Mouse (Mus musculus): ENCODE data around the gene Ptprj. TPM values are rescaled to one million over a fixed set of nuclear protein-coding genes. Genes with fewer than 3 reads are reported as not detected.

Ptprj gene
- total and polyA plus RNA-seq, 2 experiments from 2014 or later = 4.7 to 37.8 TPM

DNA sequence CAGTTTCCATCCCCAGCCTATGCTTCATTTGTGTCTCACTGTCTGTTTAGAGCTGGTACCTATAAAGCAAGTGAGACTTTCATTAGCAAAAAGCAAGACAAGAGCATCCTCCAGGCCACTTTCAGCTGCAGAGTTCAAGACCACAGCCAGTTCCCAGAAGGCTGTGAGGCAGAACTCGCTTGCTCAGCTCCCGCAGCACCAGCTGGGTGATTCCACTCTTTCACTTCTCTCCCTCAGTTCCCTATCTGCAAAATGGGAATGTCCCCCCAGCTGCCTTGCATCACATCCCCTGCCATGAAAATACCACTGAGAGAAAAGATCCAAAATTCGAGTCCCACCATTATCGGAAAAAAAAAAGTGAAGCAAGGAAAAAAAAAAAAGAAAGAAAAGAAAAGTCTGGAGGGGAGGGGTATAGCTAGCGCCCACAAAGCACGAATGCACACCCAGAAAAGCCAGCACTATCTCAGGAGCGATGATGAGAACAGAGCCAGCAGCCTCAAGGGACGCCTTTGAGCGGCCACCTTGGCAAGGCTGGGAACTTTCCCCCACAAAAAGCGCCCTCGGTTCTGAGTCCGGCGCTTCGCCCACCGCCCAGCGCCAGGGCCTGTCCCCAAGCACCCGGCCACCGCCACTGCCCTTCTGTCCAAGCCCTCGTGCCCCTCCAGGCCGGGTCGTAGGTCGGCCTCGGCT is 1.3 kb downstream of the Ptprj start:
- DNase-seq (ENCODE audit: low spot score) (peak; percentile 36), ATAC-seq (peak; percentile 16)
- no peaks in the 10 kb centered on the region for H3K36me3 ChIP-seq (ENCODE audit: insufficient read depth, low read length)
- no peaks in the 10 kb centered on the region for H3K9me3 ChIP-seq (ENCODE audit: low read length)
- TF ChIP-seq CTCF (IDR thresholded peaks at IDR 0.05; ENCODE audit: low read depth) = no peak
- peak overlapping the region; percentile 84 for H3K4me2 ChIP-seq (ENCODE audit: low read depth, low read length)
- peak overlapping the region; percentile 92 for H3K4me3 ChIP-seq (ENCODE audit: low read length)
- H3K27me3 ChIP-seq (ENCODE audit: insufficient read depth, low read length) = no peaks in the 10 kb centered on the region
- H3K4me1 ChIP-seq (ENCODE audit: insufficient read depth, low read length) = 0 out of 2 replicates have a peak, but pooled peaks cover 3% of the 10 kb centered on the region
- 2% methylated on average over 23 of the region's 23 CpGs for WGBS
- H3K27ac ChIP-seq = peak overlapping the region; percentile 90
- H3K9ac ChIP-seq (replicated peaks; ENCODE audit: low read length) = peak overlapping the region; percentile 95

DNA sequence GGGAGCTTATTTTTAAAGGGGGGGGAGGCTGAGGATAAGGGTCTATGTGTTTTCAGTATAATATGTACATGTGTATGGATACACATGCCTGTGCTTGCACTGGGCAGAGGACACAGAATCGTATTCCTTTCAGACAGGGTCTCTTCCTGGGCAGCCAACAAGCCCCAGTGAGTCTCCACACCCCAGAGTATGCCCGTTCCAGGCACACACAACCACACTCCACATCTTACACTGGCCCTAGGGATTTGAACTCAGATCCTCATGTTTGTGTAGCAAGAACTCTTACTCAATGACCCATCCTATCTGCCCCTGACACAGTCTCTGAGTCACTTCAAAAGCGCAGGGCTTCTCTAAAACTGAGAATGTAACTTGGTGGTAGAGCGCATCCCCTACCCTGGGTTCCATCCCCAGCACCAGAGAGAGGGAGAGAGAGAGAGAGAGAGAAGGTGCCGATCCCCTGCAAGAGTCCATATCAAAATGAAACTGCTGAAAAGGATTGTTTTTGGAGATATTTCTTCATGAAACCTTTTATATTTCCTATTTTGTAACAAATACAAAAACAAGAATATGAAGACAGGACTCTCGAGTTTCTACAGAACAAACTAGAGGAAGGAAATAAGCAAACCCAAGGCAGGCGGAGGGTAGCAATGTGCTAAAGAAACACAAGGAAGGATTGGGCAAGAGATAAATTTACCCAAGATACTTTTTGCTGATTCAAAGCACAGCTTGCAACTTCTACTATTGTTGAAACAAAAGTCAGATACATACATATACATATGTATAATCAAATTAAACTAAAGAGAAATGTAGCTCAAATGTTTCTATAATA is 2.8 kb downstream of the Ptprj start:
- Histone ChIP-seq H3K4me1 (ENCODE audit: insufficient read depth, low read length) (0 out of 2 replicates have a peak, but pooled peaks cover 3% of the 10 kb centered on the region), H3K9me3 (ENCODE audit: low read length) (no peaks in the 10 kb centered on the region), H3K27ac (no peak overlapping the region), H3K4me2 (ENCODE audit: low read depth, low read length) (peak overlapping the region; percentile 84), H3K27me3 (ENCODE audit: insufficient read depth, low read length) (no peaks in the 10 kb centered on the region), H3K4me3 (ENCODE audit: low read length) (no peak overlapping the region), H3K9ac (replicated peaks; ENCODE audit: low read length) (no peak overlapping the region), H3K36me3 (ENCODE audit: insufficient read depth, low read length) (no peaks in the 10 kb centered on the region)
- ATAC-seq = no peak
- no peak for DNase-seq (ENCODE audit: low spot score)
- 90% methylated on average over 7 of the region's 7 CpGs for WGBS
- TF ChIP-seq CTCF (IDR thresholded peaks at IDR 0.05; ENCODE audit: low read depth) = no peak

DNA sequence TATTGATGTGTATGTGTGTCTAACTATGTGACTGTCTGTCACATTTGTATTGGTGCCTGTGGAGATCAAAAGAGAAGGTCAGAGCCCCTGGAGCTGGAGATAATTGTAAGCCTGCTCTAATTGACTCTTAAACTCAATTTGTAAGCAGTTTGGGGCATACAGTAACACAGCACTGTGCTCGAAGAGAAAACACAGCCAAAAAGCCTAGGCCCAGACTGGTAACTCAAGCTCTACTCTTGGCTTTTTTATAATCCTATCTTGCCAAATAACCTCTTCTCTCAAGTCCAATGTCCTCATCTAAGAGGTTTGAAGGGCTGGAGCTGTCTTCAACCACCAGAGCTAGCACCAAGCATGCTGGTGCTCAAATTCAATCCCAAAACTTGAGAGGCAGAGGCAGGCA is 3.5 kb downstream of the Ptprj start:
- DNase-seq (ENCODE audit: low spot score) (no peak), ATAC-seq (no peak)
- Histone ChIP-seq H3K27ac (no peak overlapping the region), H3K4me1 (ENCODE audit: insufficient read depth, low read length) (0 out of 2 replicates have a peak, but pooled peaks cover 3% of the 10 kb centered on the region), H3K9ac (replicated peaks; ENCODE audit: low read length) (no peak overlapping the region), H3K36me3 (ENCODE audit: insufficient read depth, low read length) (no peaks in the 10 kb centered on the region), H3K4me3 (ENCODE audit: low read length) (no peak overlapping the region), H3K9me3 (ENCODE audit: low read length) (no peaks in the 10 kb centered on the region), H3K4me2 (ENCODE audit: low read depth, low read length) (no peak overlapping the region), H3K27me3 (ENCODE audit: insufficient read depth, low read length) (no peaks in the 10 kb centered on the region)
- 18% methylated on average over 1 of the region's 1 CpGs for WGBS
- no peak for TF ChIP-seq CTCF (IDR thresholded peaks at IDR 0.05; ENCODE audit: low read depth)

DNA sequence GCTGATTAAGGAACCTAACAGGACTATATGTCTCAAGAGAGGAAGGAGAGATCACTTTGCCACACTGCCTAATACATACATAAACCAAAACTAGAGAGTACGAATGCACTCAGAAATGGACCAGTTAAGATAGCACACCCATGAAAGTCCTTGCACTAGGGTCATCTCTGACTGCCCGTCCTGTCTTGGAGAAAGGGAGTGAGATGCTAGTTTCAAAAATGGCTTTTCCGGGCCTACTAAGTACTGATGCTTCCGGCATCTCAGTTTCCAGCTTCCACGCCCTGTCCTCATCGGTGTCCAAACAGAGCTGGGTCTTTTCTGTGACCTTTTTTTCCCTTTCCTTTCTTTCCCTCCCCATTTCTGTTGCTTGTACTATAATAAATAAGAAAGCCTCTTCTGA is 4.0 kb downstream of the Ptprj start:
- no peaks in the 10 kb centered on the region for H3K27me3 ChIP-seq (ENCODE audit: insufficient read depth, low read length)
- H3K4me3 ChIP-seq (ENCODE audit: low read length) = no peak overlapping the region
- 0 out of 2 replicates have a peak, but pooled peaks cover 3% of the 10 kb centered on the region for H3K4me1 ChIP-seq (ENCODE audit: insufficient read depth, low read length)
- no peak overlapping the region for H3K27ac ChIP-seq
- no peak overlapping the region for H3K9ac ChIP-seq (replicated peaks; ENCODE audit: low read length)
- no peak for ATAC-seq
- no peak overlapping the region for H3K4me2 ChIP-seq (ENCODE audit: low read depth, low read length)
- WGBS = 89% methylated on average over 6 of the region's 6 CpGs
- H3K9me3 ChIP-seq (ENCODE audit: low read length) = no peaks in the 10 kb centered on the region
- TF ChIP-seq CTCF (IDR thresholded peaks at IDR 0.05; ENCODE audit: low read depth) = no peak
- H3K36me3 ChIP-seq (ENCODE audit: insufficient read depth, low read length) = no peaks in the 10 kb centered on the region
- DNase-seq (ENCODE audit: low spot score) = no peak

DNA sequence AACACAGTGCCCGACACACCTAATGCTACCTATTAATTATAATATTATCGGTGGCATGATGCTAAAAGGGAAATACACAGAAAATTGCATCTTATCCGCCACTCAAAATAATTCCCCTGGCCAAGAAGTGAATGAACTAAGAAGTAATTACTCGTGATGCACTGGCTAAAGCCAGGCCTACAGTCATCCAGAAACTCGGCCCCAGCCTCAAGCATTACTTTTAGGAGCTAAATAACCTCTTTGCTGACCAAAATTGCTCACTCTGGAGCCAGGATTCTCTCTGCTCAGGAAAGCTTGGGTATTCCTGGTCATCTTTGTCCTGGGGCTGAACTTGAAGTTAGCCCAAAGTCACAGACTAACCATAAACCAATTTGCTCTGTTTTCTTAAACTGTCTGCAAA is 4.7 kb downstream of the Ptprj start:
- Histone ChIP-seq H3K4me1 (ENCODE audit: insufficient read depth, low read length) (no peaks in the 10 kb centered on the region), H3K9ac (replicated peaks; ENCODE audit: low read length) (no peak overlapping the region), H3K9me3 (ENCODE audit: low read length) (no peaks in the 10 kb centered on the region), H3K4me3 (ENCODE audit: low read length) (no peak overlapping the region), H3K27me3 (ENCODE audit: insufficient read depth, low read length) (no peaks in the 10 kb centered on the region), H3K36me3 (ENCODE audit: insufficient read depth, low read length) (no peaks in the 10 kb centered on the region), H3K27ac (no peak overlapping the region), H3K4me2 (ENCODE audit: low read depth, low read length) (no peak overlapping the region)
- DNase-seq (ENCODE audit: low spot score) = no peak
- WGBS = 77% methylated on average over 5 of the region's 5 CpGs
- ATAC-seq = no peak
- TF ChIP-seq CTCF (IDR thresholded peaks at IDR 0.05; ENCODE audit: low read depth) = no peak

DNA sequence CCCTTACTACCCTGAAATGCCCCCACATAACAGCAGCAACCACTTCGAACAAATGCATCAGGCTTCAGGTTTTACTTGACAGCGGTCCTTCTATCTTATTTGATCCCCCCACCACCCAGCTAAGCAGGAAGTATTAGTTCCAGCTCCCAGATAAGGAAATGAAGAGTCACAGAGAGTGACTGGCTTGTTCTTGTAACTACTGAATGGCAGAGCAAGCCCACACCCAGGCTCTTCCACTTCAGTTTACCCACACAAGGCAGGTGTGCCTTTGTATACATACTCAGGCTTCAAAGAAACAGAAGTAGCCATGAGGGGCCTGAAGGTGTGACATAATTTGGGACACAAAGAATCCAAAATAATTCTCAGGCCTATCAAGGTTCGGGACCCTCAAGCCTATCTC is 5.3 kb downstream of the Ptprj start:
- no peaks in the 10 kb centered on the region for H3K36me3 ChIP-seq (ENCODE audit: insufficient read depth, low read length)
- H3K9me3 ChIP-seq (ENCODE audit: low read length) = no peaks in the 10 kb centered on the region
- H3K27me3 ChIP-seq (ENCODE audit: insufficient read depth, low read length) = no peaks in the 10 kb centered on the region
- no peak for TF ChIP-seq CTCF (IDR thresholded peaks at IDR 0.05; ENCODE audit: low read depth)
- ATAC-seq (no peak), DNase-seq (ENCODE audit: low spot score) (no peak)
- no peak overlapping the region for H3K9ac ChIP-seq (replicated peaks; ENCODE audit: low read length)
- H3K4me2 ChIP-seq (ENCODE audit: low read depth, low read length) = no peak overlapping the region
- H3K4me1 ChIP-seq (ENCODE audit: insufficient read depth, low read length) = no peaks in the 10 kb centered on the region
- no peak overlapping the region for H3K27ac ChIP-seq
- no peak overlapping the region for H3K4me3 ChIP-seq (ENCODE audit: low read length)
- 78% methylated on average over 3 of the region's 3 CpGs for WGBS
